Comparison of ENCODE assay signal across 15 mouse cellular contexts in the genomic region with DNA sequence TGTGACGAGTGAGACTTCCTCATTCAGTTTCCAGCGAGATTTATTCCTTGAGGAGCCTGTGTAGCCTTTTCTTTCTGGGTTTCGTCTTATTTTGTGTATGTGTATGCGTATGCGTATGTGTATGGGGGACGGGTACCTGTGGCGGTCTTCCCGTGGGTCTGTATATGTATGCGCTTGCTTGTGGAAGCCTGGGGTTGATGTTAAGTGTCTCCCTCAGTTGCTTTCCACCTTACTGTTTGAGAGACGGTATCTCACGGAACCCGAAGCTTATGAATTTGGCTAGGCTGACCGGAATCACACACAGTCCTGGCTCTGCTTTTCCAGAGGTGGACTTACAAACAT.
DNase-seq lines count a peak whose midpoint lies in the region; ATAC-seq and TF ChIP-seq lines count a peak whose summit lies in the region.
"Had no signal": no experiment of that assay in that cellular context is flagged by ENCODE, and none has a peak within 500 bp of the region (broad histone marks: within the 10 kb centered on the region; RNA-seq: fewer than 3 reads in every experiment).

No protein-coding gene starts in this region.

- H3K4me2 ChIP-seq in forebrain, embryonic 16.5 days (ENCODE audit: low read length), result no peak overlapping the region
- peak overlapping the region; percentile 56 for H3K4me2 ChIP-seq in neural tube, embryonic 12.5 days (replicated peaks)
- H3K4me2 ChIP-seq in midbrain, embryonic 12.5 days (replicated peaks), result peak overlapping the region; percentile 51
- H3K4me2 ChIP-seq in liver, embryonic 11.5 days, result no peak overlapping the region

- no peak for ATAC-seq in forebrain, embryonic 16.5 days
- no peak for ATAC-seq in neural tube, embryonic 12.5 days (ENCODE audit: low FRiP score, low read depth)
- ATAC-seq in midbrain, embryonic 12.5 days (ENCODE audit: low FRiP score, low read depth), result peak; percentile 29
- no peak for ATAC-seq in liver, embryonic 11.5 days (replicated peaks; ENCODE audit: low FRiP score)
- ATAC-seq: inflammation-experienced regulatory T-cells, adult 6 months had no signal

- H3K36me3 ChIP-seq in forebrain, embryonic 10.5 days (replicated peaks), result no peaks in the 10 kb centered on the region
- no peaks in the 10 kb centered on the region for H3K36me3 ChIP-seq in forebrain, embryonic 16.5 days (ENCODE audit: control insufficient read depth, insufficient read depth)
- no peaks in the 10 kb centered on the region for H3K36me3 ChIP-seq in neural tube, embryonic 12.5 days
- no peaks in the 10 kb centered on the region for H3K36me3 ChIP-seq in midbrain, embryonic 12.5 days
- H3K36me3 ChIP-seq in liver, embryonic 11.5 days (ENCODE audit: control insufficient read depth, insufficient read depth, low read length), result no peaks in the 10 kb centered on the region
- H3K36me3 ChIP-seq in kidney, adult 2 months (ENCODE audit: control insufficient read depth, insufficient read depth, low read length), result no peaks in the 10 kb centered on the region
- H3K36me3 ChIP-seq: kidney, embryonic 15.5 days; liver, embryonic 15.5 days; stomach, embryonic 15.5 days had no signal

- H3K27ac ChIP-seq in forebrain, embryonic 10.5 days, result no peak overlapping the region
- H3K27ac ChIP-seq in forebrain, embryonic 16.5 days (ENCODE audit: low read length), result no peak overlapping the region
- H3K27ac ChIP-seq in neural tube, embryonic 12.5 days, result no peak overlapping the region
- peak overlapping the region; percentile 64 for H3K27ac ChIP-seq in midbrain, embryonic 12.5 days (replicated peaks)
- H3K27ac ChIP-seq in liver, embryonic 11.5 days (ENCODE audit: low read depth, low read length), result no peak overlapping the region
- H3K27ac ChIP-seq in kidney, adult 2 months (ENCODE audit: insufficient read depth, low read depth, low read length), result no peak overlapping the region
- H3K27ac ChIP-seq: kidney, embryonic 15.5 days; liver, embryonic 15.5 days; stomach, embryonic 15.5 days had no signal

- H3K9ac ChIP-seq in forebrain, embryonic 16.5 days (replicated peaks; ENCODE audit: low read depth, low read length), result no peak overlapping the region
- H3K9ac ChIP-seq in neural tube, embryonic 12.5 days, result no peak overlapping the region
- no peak overlapping the region for H3K9ac ChIP-seq in midbrain, embryonic 12.5 days (replicated peaks)
- H3K9ac ChIP-seq in liver, embryonic 11.5 days (ENCODE audit: low read depth, low read length), result no peak overlapping the region
- H3K9ac ChIP-seq: kidney, embryonic 15.5 days; liver, embryonic 15.5 days; stomach, embryonic 15.5 days had no signal

- no peak for TF ChIP-seq POLR2A in kidney, adult 2 months (IDR thresholded peaks at IDR 0.05; ENCODE audit: low read depth, low read length)

- H3K27me3 ChIP-seq in forebrain, embryonic 10.5 days (ENCODE audit: poor library complexity, severe bottlenecking), result peaks cover 49% of the 10 kb centered on the region
- H3K27me3 ChIP-seq in forebrain, embryonic 16.5 days (replicated peaks; ENCODE audit: control insufficient read depth, insufficient read depth, low read length), result no peaks in the 10 kb centered on the region
- no peaks in the 10 kb centered on the region for H3K27me3 ChIP-seq in neural tube, embryonic 12.5 days (replicated peaks)
- H3K27me3 ChIP-seq in midbrain, embryonic 12.5 days, result peaks cover 25% of the 10 kb centered on the region
- peaks cover 3% of the 10 kb centered on the region; the same call in 1 of the 2 replicates for H3K27me3 ChIP-seq in liver, embryonic 11.5 days (replicated peaks; ENCODE audit: control insufficient read depth, insufficient read depth, low read length)
- no peaks in the 10 kb centered on the region; the same call in 1 of the 2 replicates for H3K27me3 ChIP-seq in kidney, adult 2 months (replicated peaks; ENCODE audit: control insufficient read depth, insufficient read depth, low read length)
- H3K27me3 ChIP-seq: CH12.LX; stomach, embryonic 15.5 days had no signal

- 72% methylated on average over 13 of the region's 13 CpGs for WGBS in forebrain, embryonic 10.5 days
- 72% methylated on average over 13 of the region's 13 CpGs for WGBS in forebrain, embryonic 16.5 days
- 72% methylated on average over 13 of the region's 13 CpGs for WGBS in neural tube, embryonic 12.5 days
- WGBS in midbrain, embryonic 12.5 days, result 70% methylated on average over 13 of the region's 13 CpGs
- 72% methylated on average over 13 of the region's 13 CpGs for WGBS in liver, embryonic 11.5 days
- WGBS in kidney, adult 2 months, result 82% methylated on average over 13 of the region's 13 CpGs

- TF ChIP-seq CTCF in kidney, adult 2 months (conservative IDR thresholded peaks at IDR 0.05; ENCODE audit: insufficient read depth, insufficient read length, low read depth, low read length), result no peak

- DNase-seq in forebrain, embryonic 10.5 days (ENCODE audit: extremely low spot score, low spot score), result no peak
- no peak for DNase-seq in neural tube, embryonic 10.5 days (ENCODE audit: extremely low spot score, low spot score)
- no peak for DNase-seq in left cerebral cortex, adult 8-10 months (ENCODE audit: low spot score in 2 of 2)
- DNase-seq in liver, embryonic 11.5 days (ENCODE audit: low spot score), result no peak
- DNase-seq in kidney, adult 2 months, result no peak
- DNase-seq: gastrocnemius, postnatal 25 days; lung, postnatal 10 days had no signal

- H3K4me3 ChIP-seq in forebrain, embryonic 10.5 days, result peak overlapping the region; percentile 41; the same call in 1 of the 2 replicates
- H3K4me3 ChIP-seq in forebrain, embryonic 16.5 days (replicated peaks; ENCODE audit: low read length), result no peak overlapping the region
- H3K4me3 ChIP-seq in neural tube, embryonic 12.5 days, result no peak overlapping the region
- 0 out of 2 replicates have a peak overlapping the region, but pooled peaks have one; percentile 20 for H3K4me3 ChIP-seq in midbrain, embryonic 12.5 days
- no peak overlapping the region for H3K4me3 ChIP-seq in liver, embryonic 11.5 days (ENCODE audit: low read depth, low read length)
- no peak overlapping the region for H3K4me3 ChIP-seq in kidney, adult 2 months (ENCODE audit: insufficient read depth, low read depth, low read length)
- H3K4me3 ChIP-seq: liver, embryonic 15.5 days had no signal

- H3K9me3 ChIP-seq in forebrain, embryonic 10.5 days, result no peaks in the 10 kb centered on the region
- no peaks in the 10 kb centered on the region; the same call in 1 of the 2 replicates for H3K9me3 ChIP-seq in forebrain, embryonic 16.5 days (ENCODE audit: control insufficient read depth, low read length)
- H3K9me3 ChIP-seq in neural tube, embryonic 12.5 days, result no peaks in the 10 kb centered on the region
- H3K9me3 ChIP-seq in midbrain, embryonic 12.5 days, result no peaks in the 10 kb centered on the region
- no peaks in the 10 kb centered on the region for H3K9me3 ChIP-seq in liver, embryonic 11.5 days (ENCODE audit: control insufficient read depth, low read length)
- H3K9me3 ChIP-seq: liver, embryonic 15.5 days; stomach, embryonic 15.5 days had no signal

- H3K4me1 ChIP-seq in forebrain, embryonic 10.5 days, result peaks cover 12% of the 10 kb centered on the region
- H3K4me1 ChIP-seq in forebrain, embryonic 16.5 days (replicated peaks; ENCODE audit: control insufficient read depth, insufficient read depth, low read length), result peaks cover 7% of the 10 kb centered on the region
- H3K4me1 ChIP-seq in neural tube, embryonic 12.5 days, result peaks cover 13% of the 10 kb centered on the region
- H3K4me1 ChIP-seq in midbrain, embryonic 12.5 days, result peaks cover 14% of the 10 kb centered on the region
- H3K4me1 ChIP-seq in liver, embryonic 11.5 days (replicated peaks; ENCODE audit: control insufficient read depth, insufficient read depth, low read length), result no peaks in the 10 kb centered on the region
- H3K4me1 ChIP-seq in kidney, adult 2 months (ENCODE audit: control insufficient read depth, insufficient read depth, low read length), result no peaks in the 10 kb centered on the region
- H3K4me1 ChIP-seq: liver, embryonic 15.5 days had no signal

Comparison
In these comparisons a context has a peak if more than half of its experiments do, and no peak if none do; other contexts are left out.
1. H3K4me3 ChIP-seq: peak in forebrain, embryonic 10.5 days (single experiment) and midbrain, embryonic 12.5 days (single experiment); none in forebrain, embryonic 16.5 days (single experiment), neural tube, embryonic 12.5 days (single experiment), liver, embryonic 11.5 days (single experiment) and kidney, adult 2 months (single experiment).
2. H3K4me2 ChIP-seq: peak in neural tube, embryonic 12.5 days (single experiment) and midbrain, embryonic 12.5 days (single experiment); none in forebrain, embryonic 16.5 days (single experiment) and liver, embryonic 11.5 days (single experiment).